Mouse (Mus musculus): ENCODE results near the gene Abhd14a. TPM values are rescaled to one million over a fixed set of nuclear protein-coding genes. Genes with fewer than 3 reads are reported as not detected.
"Not testable (repeated sequence)": the region's sequence is repeated elsewhere in the genome, so short reads cannot be mapped to it uniquely, and the experiment has no call there.

Gene Abhd14a
- total RNA-seq (2021): 10 to 100 TPM; 18.3 to 21.3 TPM
- long read RNA-seq, experiment 1, partial matches to known transcripts: 0 of 10 reads
- long read RNA-seq, experiment 1, other reads (novel, unspliced or antisense): 6 of 10 reads
- long read RNA-seq, experiment 2, transcript Abhd14a-202 (6 exons, 1,262 nt): major isoform, 5 of 39 reads
- long read RNA-seq, experiment 2, partial matches to known transcripts: 3 of 39 reads
- long read RNA-seq, experiment 2, other reads (novel, unspliced or antisense): 30 of 39 reads

GRCm38 (mm10) chr9:106447348-106447747 is at the start of gene Abhd14a, which contains the start of gene Abhd14b:
Gene Abhd14a, minus strand, starts transcription at chr9:106447678.
Gene Abhd14b, plus strand, starts transcription at chr9:106447459.
- DNase-seq (ENCODE audit: low spot score in 2 of 2): peak; percentile 92 to 93

GRCm38 (mm10) chr9:106487602-106488001 is 40.1 kb upstream of the Abhd14a start:
- not testable (repeated sequence) for DNase-seq (ENCODE audit: low spot score in 2 of 2)

DNA sequence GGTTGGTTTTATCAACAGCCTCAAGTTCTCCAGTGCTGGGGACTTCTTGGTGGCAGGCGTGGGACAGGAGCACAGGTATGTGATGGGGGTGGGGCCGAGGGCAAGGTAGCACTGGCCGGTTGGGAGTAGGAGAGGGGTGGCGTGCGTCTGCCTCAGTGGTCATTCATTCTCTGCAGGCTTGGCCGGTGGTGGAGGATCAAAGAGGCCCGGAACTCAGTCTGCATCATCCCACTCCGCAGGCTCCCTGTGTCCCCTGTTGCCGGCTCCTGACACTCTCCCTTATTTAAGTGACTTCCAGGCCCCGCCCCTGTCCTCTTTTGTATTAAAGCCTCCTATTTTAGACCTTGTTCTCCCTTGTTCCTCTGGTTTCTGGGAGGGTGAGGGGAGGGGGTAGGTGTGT is 37.6 kb upstream of the Abhd14a start:
- DNase-seq (ENCODE audit: low spot score in 2 of 2): no peak

- DNase-seq (ENCODE audit: low spot score in 2 of 2): no peak
Observed at GRCm38 (mm10) chr9:106483606-106484005, 36.1 kb upstream of the Abhd14a start.

DNA sequence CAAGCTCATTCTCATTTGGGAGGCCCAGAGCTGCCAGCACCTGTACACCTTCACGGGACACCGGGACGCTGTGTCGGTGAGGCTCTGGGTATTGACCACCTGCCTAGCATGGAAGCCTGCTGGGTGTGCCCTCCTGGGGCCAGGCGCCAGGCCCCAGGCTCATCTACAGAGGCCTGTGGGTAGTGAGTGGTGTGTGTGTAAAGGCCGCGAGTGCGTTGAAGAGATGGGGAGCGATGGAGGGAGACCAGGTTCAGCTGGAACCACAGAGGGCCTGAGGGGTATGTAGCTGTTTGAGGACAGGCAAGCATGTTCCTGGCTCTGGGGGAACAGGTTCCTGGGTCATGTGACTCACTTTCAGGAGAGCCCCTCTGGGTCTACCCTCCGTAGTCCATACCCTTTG is 35.7 kb upstream of the Abhd14a start:
- no peak for DNase-seq (ENCODE audit: low spot score in 2 of 2)

DNA sequence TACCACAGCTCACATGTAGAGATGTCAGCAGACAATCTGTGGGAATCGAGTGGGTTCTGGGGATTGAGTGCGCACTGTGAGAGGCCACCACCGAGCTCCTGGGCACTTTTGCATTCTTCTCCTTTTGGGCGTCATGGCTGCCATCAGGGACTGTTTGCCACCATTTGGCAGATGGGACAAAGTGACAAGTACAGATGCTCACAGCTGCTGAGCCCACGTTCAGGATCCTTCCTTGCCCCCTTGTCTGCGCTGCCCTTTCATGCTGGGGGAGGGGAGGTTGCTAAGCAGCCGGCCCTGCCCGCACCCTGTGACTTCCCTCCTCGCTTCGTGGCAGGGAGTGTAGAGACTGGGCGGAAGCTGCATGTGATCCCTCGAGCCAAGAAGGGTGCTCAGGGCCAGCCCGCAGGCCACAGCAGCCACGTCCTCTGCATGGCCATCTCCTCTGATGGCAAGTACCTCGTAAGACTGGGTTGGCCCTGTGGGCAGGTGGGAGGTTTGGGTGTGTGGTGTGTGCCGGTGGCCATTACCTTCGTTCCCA is 35.2 kb upstream of the Abhd14a start:
- no peak for DNase-seq (ENCODE audit: low spot score in 2 of 2)

DNA sequence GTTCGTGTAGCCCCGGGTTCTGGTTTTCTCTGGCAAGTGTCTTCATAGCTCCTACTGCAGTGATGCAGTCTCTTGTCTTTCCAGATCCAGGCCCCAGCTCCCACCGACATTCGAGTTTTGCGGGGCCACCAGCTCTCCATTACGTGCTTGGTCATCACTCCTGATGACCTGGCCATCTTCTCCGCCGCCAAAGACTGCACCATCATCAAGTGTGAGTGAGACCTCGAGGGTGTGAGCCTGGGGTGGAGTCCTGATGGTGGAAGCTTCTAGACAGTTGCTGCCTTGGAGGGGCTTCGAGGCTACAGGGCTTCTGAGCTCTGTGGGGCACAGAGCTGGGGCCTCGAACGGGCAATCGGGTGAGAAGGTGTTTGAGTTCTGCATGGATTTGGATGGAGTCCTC is 34.2 kb upstream of the Abhd14a start:
- DNase-seq (ENCODE audit: low spot score in 2 of 2): no peak

DNA sequence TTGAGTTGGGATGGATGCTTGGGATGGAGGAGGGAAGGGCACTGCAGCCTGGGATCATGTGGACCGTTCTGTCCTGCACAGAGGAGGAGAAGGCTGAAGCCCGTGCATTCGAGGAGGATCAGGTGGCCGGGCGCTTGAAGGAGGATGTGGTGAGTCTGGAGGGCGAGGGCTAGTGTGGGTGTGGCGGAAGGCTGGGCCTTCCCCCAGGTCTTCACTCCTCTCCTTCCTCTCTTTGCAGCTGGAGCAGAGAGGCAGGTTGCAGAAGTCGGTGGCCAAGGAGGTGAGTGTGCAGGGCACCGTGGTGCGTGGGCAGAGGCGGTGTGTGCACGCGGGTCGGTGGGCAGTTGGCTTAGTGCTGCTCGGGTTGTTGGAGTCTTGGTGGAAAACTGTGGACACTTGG is 33.6 kb upstream of the Abhd14a start:
- no peak for DNase-seq (ENCODE audit: low spot score in 2 of 2)

GRCm38 (mm10) chr9:106480541-106480940 is 33.1 kb upstream of the Abhd14a start:
- no peak for DNase-seq (ENCODE audit: low spot score in 2 of 2)

DNA sequence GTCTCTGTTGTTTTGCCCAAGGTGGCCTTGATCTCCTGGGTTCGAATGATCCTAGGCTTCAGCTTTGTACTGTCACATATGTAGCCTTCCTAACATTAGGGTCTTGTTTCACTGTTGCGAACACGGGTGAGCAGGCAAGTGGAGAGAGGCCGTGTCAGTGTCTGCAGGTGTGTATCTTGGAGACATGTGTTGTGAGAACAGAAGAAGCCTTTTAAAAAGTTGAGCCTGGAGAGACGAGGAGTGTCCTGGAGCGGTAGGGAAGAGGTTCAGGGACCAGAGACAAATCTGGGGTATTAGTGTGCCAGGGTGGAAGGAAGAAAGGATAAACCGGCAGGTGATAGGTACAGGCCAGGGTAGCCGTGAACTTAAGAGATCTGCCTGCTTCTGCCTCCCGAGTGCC is 30.6 kb upstream of the Abhd14a start:
- DNase-seq (ENCODE audit: low spot score in 2 of 2): no peak

DNA sequence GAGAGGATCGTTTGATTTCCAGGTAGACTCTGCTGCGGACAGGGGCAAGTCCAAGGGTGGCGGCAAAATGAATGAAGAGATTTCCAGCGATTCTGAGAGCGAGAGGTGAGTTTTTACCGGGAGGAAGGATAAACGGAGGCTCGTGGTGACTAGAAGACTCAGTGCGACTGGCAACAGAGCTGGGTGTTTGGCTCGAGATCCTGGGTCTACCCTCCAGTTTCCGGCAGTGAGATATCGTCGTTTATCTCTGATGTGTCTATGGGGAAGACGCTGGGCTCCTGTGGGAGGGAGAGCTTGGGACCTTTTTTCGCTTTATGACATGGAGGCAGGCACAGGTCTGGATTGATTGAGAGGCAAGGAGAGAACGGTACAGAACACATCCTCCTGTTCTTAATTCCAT is 30.2 kb upstream of the Abhd14a start:
- DNase-seq (ENCODE audit: low spot score in 2 of 2): peak in 1 of 2 experiments; percentile 12

DNA sequence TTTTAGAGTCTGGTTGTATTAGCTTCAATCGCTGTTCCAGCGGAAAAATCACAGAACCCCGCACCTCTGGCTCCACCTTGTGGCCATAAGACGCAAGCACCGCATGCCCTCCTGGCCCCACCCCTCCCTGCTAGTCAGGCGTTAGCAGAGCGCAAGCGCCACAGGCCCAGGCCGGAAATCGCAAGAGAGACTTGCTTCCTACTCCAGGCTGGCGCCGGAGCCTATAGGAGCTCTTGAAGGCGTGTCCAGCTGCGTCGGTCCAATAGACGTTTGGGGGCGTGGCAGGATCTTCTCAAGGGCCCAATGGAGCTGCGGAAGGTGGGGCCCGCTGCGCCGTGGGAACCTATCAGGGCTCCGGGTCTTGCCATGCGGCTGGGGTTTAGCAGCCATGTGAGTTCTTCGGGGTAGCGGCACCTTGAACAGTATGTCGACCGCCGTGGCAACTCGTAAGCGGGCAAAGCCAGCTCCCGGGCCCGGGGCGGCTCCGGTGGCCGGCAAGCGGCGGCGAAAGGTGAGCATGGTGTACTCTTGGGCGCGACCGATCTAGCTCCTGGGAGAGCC is 29.5 kb upstream of the Abhd14a start, which contains the start of gene Parp3:
Parp3 (minus strand) TSS at position 26 of the 561 bp plus-strand sequence.
- peak; percentile 94 to 97 for DNase-seq (ENCODE audit: low spot score in 2 of 2)

GRCm38 (mm10) chr9:106476002-106476923 is 28.8 kb upstream of the Abhd14a start:
- peak; percentile 60 to 62 for DNase-seq (ENCODE audit: low spot score in 2 of 2)

DNA sequence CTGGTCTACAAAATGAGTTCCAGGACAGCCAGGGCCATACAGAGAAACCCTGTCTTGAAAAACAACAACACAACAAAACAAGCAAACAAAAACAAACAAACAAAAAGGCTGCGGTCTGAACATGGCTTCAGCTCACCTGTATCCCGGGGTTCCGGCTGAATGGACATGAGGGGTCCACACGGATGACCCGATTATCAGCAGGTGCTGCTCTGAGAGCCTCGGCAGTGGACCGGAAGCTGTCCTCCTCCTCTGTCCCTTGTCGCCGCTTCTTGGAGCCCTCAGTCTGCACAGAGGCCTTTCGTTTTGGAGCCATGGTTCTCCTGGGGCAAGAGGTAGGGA is 28.2 kb upstream of the Abhd14a start, which contains the start of gene Rrp9:
Rrp9 (plus strand) TSS at position 301 of the 339 bp plus-strand sequence.
- DNase-seq (ENCODE audit: low spot score in 2 of 2): no peak

DNA sequence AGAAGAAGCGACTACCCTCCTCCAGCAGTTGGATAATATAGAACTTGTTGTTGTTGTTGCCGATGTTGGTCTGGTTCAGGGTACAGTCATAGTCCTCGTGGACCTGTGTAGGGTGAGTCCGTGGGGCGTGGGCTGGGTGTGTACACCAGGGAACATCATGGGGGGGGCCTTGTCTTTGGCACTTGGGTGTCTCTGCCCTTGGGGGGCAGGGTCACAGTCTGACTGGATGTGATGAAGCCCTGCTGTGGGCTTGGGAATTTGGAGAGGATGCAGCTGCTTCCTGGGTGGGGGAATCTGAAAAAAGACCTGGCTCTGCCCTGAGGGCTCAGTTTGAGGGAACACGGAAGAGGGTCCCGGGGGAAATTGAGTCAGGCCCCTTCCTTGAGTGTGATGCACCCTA is 27.6 kb upstream of the Abhd14a start:
- DNase-seq (ENCODE audit: low spot score in 2 of 2): peak in 1 of 2 experiments; percentile 26

GRCm38 (mm10) chr9:106474456-106474855 is 27.0 kb upstream of the Abhd14a start:
- peak; percentile 51 to 64 for DNase-seq (ENCODE audit: low spot score in 2 of 2)

- DNase-seq (ENCODE audit: low spot score in 2 of 2): peak in 1 of 2 experiments; percentile 22
Observed at GRCm38 (mm10) chr9:106473753-106474105, 26.3 kb upstream of the Abhd14a start.

DNA sequence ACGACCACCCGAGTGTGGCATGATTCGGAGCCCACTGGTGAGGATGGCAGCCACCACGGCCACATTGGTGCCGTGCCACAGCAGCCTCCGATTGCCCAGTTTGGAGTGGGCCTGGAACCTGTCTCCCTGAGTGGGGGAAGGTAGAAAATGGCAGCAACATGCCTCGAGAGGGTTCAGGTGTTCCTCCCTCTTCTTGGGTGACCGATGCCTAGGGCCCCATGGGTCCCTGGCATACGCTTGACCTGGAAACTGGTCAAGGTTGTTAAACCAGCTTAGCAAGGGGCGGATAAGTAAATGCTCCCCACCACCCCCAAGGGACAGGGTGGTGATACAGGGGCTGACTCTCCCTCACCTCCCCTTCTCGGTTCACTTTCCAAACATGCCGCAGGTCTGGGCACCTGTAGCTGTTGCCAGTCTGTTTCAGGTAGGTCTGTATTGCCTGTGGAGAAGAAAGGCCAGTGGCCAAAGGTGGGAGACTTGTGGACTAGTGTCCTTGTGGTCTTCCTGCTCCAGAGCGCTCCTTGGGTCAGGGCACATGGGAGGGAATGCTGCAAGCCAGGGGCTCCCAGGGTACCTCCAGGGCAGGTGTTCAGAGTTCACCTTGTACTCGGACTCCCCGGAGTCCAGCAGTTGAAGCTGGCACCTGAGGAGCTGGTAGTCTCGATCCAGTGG is 25.7 kb upstream of the Abhd14a start:
- DNase-seq (ENCODE audit: low spot score in 2 of 2): peak in 1 of 2 experiments; percentile 26

DNA sequence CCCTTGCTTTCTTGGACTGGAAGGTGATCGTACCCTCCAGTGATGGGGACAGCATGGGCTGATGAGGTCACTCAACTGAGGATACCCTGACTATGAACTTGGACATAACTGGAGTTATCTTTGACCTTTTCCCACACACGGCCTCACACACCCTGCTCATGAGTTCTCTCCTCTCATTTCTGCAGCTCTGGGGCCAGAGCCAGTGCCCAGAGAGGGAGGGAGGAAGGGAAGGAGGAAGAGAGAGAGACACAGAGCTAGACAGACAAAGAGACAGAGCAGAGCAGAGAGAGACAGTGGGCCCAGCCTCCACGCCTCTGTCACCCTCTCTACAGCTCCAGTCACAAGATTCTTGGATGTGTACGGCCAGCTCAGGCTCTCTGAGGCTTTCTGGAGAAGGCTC is 24.8 kb upstream of the Abhd14a start:
- peak in 1 of 2 experiments; percentile 20 for DNase-seq (ENCODE audit: low spot score in 2 of 2)

GRCm38 (mm10) chr9:106471892-106472291 is 24.4 kb upstream of the Abhd14a start:
- peak in 1 of 2 experiments; percentile 34 for DNase-seq (ENCODE audit: low spot score in 2 of 2)
